Mouse (Mus musculus) brain, embryonic 14.5 days (tissue): Measurements from ENCODE around the gene Zbtb49. TPM values are rescaled to one million over a fixed set of nuclear protein-coding genes. Genes with fewer than 3 reads are reported as not detected.

Experiments used
- DNase-seq: peaks from one replicate; pipeline ENCODE4 v3.0.0-alpha.2; 2011; ENCODE audit warnings: low read depth
- CTCF ChIP-seq: fragments of 200-500 bp; IDR thresholded peaks from 2 replicates; pipeline ENCODE4 v1.5.1; 2012; ENCODE audit warnings: inconsistent platforms, mild to moderate bottlenecking, moderate library complexity, borderline replicate concordance; ENCODE audit not compliant: insufficient read depth, insufficient read length; ENCODE audit errors: extremely low read depth
- POLR2A ChIP-seq: fragments of 200-500 bp; IDR thresholded peaks from 2 replicates; pipeline ENCODE4 v1.6.1; 2012; ENCODE audit warnings: mild to moderate bottlenecking, inconsistent platforms, borderline replicate concordance; ENCODE audit not compliant: poor library complexity, insufficient read depth, insufficient read length, severe bottlenecking; ENCODE audit errors: extremely low read depth
- polyA plus RNA-seq: library from polyadenylated mRNA; depleted of rRNA; stranded (reverse); fragments of >200 nt; gene quantifications from 2 replicates; pipeline ENCODE4 v1.2.3, GENCODE M21; 2012

Zbtb49 gene
- polyA plus RNA-seq, 1 experiment: 35.0 TPM

- DNase-seq: peak; percentile 19
Measured at GRCm38 (mm10) chr5:38240727-38241472, 20.6 kb upstream of the Zbtb49 start.

GRCm38 (mm10) chr5:38236627-38237026 lies 16.4 kb upstream of the Zbtb49 start:
- no peak for TF ChIP-seq CTCF
- no peak for TF ChIP-seq POLR2A
- no peak for DNase-seq

More at GRCm38 (mm10) chr5:38240727-38241472, 20.6 kb upstream of the Zbtb49 start:
- TF ChIP-seq CTCF (no peak), POLR2A (no peak)

- TF ChIP-seq CTCF: peak; percentile 75
- no peak for TF ChIP-seq POLR2A
- peak; percentile 46 for DNase-seq
Measured at GRCm38 (mm10) chr5:38235422-38235821, 15.2 kb upstream of the Zbtb49 start.

- TF ChIP-seq POLR2A: no peak
- TF ChIP-seq CTCF: no peak
- DNase-seq: no peak
Measured at GRCm38 (mm10) chr5:38219771-38220307, 418 bp downstream of the Zbtb49 start.

- DNase-seq: no peak
- TF ChIP-seq CTCF (no peak), POLR2A (no peak)
Measured at GRCm38 (mm10) chr5:38213009-38213408, 7.2 kb downstream of the Zbtb49 start.

GRCm38 (mm10) chr5:38211691-38212090 lies 8.6 kb downstream of the Zbtb49 start:
- TF ChIP-seq POLR2A (no peak), CTCF (no peak)
- DNase-seq: no peak

- no peak for DNase-seq
- no peak for TF ChIP-seq CTCF
- TF ChIP-seq POLR2A: no peak
Measured at GRCm38 (mm10) chr5:38208985-38209384, 11.3 kb downstream of the Zbtb49 start.

GRCm38 (mm10) chr5:38205303-38205726 lies 14.9 kb downstream of the Zbtb49 start:
- TF ChIP-seq POLR2A (no peak), CTCF (no peak)
- no peak for DNase-seq

GRCm38 (mm10) chr5:38199686-38200085 lies 20.6 kb downstream of the Zbtb49 start:
- no peak for TF ChIP-seq POLR2A
- DNase-seq: no peak

GRCm38 (mm10) chr5:38197482-38197823 lies 22.8 kb downstream of the Zbtb49 start:
- TF ChIP-seq CTCF (peak; percentile 97), POLR2A (no peak)
- peak; percentile 93 for DNase-seq

- no peak for DNase-seq
- no peak for TF ChIP-seq CTCF
- TF ChIP-seq POLR2A: no peak
Measured at GRCm38 (mm10) chr5:38196821-38197481, 23.3 kb downstream of the Zbtb49 start.
